Mouse (Mus musculus) bone marrow, adult 2 months (tissue): ENCODE data around the gene Rpl27.

Experiments used
- CTCF ChIP-seq: fragments of 200-500 bp; IDR thresholded peaks from 2 replicates; pipeline ENCODE4 v1.5.1; 2011; ENCODE audit warnings: low read length, control low read depth; ENCODE audit not compliant: control insufficient read depth, insufficient read depth
- POLR2A ChIP-seq: fragments of 200-500 bp; IDR thresholded peaks from 2 replicates; pipeline ENCODE4 v1.6.1; 2011; ENCODE audit warnings: low read depth, mild to moderate bottlenecking, control low read depth, low read length, borderline replicate concordance; ENCODE audit not compliant: control insufficient read depth

GRCm38 (mm10) chr11:101464211-101465100 is 22.4 kb downstream of the Rpl27 start, which contains the start of gene Rnd2:
- TF ChIP-seq CTCF = no peak
- no peak for TF ChIP-seq POLR2A
